Mouse (Mus musculus): Measurements from ENCODE around the gene Scpep1.

Gene Scpep1

DNA sequence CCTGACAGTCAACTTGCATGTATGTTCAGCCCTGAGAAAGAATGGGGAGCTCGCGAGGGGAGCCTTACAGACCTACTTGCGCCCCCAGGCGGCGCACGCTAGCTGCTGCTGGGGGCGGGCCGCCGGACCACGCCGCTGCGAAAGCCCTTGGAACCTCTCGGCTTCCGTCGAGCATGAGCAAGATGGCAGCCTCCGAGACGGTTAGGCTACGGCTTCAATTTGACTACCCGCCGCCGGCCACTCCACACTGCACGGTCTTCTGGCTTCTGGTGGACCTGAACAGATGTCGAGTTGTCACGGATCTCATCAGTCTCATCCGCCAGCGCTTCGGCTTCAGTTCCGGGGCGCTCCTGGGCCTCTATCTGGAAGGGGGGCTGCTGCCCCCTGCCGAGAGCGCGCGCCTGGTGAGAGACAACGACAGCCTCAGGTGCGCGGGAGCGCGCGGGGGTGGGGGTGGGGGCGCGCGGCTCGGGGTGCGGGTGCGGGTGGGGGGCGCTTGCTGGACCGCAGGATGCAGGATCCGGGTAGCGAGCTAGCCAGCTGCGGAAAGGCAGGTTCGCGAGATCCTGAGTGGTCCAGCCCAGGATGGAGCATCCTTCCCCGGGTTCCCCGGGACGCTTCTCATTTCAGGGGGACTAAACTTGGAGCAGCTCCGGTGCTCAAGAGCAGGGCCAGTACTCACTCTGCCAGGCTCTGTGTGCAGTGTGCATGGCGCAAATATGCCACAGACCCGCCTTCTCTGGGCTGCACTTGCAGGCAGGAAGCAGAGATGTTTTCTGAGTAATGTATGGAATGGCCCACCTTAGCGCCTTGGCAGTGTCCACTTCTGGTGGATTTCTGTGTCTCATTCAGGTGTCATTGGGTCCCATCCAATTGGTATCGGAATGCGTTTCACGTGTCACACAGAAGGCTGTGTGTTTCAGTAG lies 18.8 kb upstream of the Scpep1 start:
- in situ Hi-C loops (cut with MboI, MseI) = no loop called here

DNA sequence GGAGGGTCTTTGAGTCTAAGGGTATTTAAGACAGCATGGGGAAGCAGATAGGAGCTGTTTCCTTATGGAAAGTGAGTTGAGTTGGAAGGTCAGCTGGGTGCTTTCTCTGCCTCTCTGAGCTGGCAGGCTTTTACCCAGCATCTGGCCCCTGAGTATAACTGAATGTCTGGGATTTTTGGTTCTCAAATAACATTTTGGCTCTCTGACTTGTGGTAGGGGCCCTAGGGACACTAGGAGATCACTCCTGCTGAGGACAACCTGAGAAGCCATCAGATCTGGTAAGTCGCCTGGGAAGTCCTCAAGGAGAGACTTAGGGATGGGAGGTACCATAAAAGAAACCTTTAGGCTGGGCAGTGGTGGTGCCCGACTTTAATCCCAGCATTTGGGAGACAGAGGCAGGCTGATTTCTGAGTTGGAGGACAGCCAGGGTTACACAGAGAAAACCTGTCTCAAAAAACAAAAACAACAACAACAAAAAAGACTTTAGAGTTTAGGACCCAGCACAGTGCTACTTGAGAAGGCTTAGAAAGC lies 15.0 kb upstream of the Scpep1 start, which contains the start of gene Coil:
TSS of gene Coil (plus strand) at position 51 of the 531 bp plus-strand sequence.
- in situ Hi-C loops (cut with MboI, MseI) = no loop called here

DNA sequence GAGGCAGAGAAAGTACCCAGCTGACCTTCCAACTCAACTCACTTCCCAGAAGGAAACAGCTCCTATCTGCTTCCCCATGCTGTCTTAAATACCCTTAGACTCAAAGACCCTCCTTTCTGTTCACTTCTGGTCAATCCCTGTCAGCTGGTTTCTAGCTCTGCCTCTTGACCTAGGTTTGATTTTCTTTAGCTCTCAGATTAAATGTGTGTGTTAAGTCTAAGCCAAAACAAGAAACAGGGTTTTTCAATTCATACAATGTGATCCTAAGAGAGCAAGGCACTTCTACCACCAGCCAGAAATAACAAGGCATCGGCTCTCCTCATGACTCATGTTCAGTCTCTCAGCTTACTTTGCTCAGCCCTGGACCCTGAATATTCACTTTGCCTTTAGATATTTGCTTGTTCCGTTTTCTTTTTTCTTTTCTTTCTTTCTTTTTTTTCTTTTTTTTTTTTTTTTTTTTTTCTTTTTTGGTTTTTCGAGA lies 11.7 kb upstream of the Scpep1 start, which contains the start of gene Elobl:
TSS of gene Elobl (minus strand) at position 51 of the 481 bp plus-strand sequence.
- in situ Hi-C loops (cut with MboI, MseI) = loop anchor here (5.0 kb wide), 1 partner anchor 60 kb away; no protein-coding TSS in a partner anchor

DNA sequence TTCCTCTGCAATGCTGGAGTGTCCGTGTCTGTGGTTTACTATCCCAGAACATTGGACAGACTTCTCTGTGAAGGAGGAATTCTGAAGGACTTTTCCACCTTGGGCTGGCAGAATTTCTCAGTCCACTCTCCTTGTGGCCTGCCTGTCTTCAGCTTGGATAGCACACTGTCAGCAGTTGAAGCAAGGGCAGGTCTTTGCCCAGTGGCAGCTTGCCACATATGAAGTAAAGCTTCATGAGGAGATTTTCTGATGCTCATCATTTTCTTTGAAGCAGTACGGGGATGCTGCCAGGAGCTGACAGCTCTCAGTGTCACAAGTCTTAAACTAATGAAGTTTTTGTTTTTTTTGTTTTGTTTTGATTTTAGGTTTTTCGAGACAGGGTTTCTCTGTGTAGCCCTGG lies 3.6 kb upstream of the Scpep1 start:
- in situ Hi-C loops (cut with MboI, MseI) = no loop called here

DNA sequence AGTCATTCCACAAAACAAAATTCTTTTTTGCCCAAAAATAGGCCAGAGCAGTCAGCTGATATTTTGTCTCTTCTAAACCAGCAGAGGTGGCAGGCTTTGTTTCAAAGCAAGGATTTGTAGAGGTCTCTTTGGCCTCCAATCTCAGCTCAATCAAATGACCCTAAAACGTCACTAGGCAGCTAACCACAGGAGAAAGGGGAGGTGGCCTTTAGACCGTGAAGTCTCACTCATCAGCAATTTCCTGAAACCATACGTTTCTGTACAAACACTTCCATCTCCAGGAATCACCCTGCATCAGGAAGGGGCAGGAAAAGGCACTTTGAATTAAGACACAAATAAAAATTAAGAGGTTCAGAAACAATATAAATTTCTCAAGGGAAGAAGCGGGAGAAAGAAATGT lies 462 bp downstream of the Scpep1 start:
- in situ Hi-C loops (cut with MboI, MseI) = no loop called here

DNA sequence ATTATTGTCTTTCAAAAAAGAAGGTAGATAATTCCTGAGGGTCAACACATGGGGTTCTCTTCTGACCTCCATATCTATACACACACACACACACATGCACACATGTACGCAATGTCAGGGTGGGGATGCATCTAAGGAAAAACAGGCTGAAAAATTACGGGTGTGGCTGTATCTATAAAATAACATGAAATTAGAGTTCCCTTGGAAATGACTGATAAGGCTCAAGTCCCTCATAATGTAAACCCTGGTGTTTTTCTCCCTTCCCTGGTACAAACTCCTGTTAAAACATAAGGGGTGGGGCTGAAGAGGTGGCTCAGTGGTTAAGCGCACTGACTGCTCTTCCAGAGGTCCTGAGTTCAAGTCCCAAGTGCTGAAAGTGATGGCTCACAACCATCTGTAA lies 1.7 kb downstream of the Scpep1 start:
- in situ Hi-C loops (cut with MboI, MseI) = no loop called here

DNA sequence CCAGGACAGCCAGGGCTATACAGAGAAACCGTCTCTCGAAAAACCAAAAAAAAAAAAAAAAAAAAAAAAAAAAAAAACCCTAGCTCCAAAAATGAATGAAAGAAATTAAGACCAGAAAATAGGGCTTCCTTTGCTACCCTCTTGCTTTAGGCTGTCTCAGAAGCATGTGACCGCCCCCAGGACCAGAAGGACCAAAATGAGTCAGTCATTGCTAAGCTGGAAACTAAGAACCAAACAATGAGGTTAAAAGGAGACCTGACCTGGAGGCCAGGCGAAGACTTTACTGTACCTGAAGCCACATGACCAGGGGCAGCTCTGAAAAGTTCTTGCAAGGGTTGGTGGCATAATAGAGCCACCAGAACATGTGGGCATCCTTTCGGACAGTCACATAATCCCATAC lies 3.1 kb downstream of the Scpep1 start:
- in situ Hi-C loops (cut with MboI, MseI) = no loop called here

DNA sequence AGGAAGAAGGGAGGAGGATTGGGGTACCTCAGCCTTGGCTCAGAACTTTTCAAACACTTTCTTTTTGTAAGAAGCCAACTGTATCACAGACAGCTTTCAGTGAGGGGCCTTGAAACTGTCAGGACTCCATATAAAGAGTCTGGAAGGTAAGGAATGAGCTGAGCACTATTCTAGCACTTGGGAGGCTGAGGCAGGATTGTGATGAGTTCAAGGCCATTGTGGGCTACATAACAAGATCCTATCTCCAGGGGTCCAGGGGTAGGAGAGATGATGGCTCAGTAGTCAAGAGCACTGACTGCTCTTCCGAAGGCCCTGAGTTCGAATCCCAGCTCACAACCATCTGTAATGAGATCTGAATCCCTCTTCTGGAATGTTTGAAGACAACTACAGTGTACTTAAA lies 3.7 kb downstream of the Scpep1 start:
- in situ Hi-C loops (cut with MboI, MseI) = no loop called here

DNA sequence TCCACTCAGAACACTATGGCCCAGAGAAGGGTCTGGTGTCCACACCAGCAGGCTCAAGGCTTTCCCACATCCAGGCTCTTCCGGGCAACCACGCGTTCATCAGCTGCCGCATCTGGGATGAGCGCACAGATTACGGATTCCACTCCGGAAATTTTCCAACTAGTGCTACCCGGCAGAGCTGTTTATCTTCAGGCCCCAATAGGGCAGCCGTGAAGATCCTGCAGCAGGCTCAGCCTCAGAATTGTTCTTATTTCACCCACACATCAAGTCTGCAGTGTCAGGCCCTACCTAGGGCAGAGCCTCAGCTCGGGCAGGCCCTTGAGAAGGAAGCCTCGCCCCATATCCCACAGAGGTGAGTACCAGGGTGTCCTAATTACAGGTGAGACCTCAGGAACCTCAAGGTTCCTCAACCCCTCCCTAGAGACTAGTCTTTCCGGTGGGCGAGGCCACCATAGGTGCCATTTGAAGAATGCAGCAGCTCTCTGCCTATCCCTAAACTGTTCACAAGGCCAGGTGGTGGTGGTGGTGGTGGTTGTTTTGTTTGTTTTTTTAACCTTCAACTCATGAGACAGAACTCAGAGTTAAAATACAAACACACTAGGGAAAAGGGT lies 4.5 kb downstream of the Scpep1 start:
- in situ Hi-C loops (cut with MboI, MseI) = no loop called here

DNA sequence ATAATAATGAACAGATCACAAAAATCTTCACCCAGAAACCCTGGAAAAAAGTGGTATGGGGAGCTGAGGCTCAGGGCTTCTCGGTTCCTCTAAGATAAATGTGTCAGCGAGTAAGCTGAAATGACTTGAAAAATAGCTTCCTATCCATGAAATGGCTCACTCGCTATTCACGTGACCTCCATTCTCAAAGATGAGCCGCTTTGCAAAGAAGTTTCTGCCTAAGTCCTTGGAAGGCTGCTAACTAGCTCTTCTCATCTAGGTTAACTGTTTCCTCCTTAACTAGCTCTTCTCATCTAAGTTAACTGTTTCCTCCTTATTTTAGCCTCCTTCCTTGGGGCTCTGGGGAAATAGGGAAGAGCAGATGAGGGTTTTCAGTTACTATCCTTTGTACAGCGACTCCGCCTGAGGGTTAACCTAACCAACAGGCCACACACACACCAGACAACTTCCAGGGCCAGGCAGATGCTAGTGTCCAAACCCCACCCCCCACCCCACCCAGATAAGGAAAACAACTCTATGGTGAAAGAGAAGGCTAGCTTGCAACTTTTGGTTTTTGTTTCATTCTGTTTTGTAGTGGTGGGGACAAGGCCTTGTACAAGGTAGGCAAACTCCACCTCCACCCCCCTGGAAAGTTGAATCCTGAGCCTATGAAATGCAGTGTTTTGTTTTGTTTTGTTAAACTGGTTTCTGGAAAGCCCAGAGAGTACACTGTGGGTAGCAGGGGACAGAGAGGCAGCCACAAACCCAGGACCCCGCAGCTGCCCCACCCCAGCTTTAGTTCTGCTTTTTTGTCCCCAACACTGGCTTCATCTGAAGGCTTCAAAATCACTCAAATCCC lies 5.2 kb downstream of the Scpep1 start:
- in situ Hi-C loops (cut with MboI, MseI) = no loop called here

DNA sequence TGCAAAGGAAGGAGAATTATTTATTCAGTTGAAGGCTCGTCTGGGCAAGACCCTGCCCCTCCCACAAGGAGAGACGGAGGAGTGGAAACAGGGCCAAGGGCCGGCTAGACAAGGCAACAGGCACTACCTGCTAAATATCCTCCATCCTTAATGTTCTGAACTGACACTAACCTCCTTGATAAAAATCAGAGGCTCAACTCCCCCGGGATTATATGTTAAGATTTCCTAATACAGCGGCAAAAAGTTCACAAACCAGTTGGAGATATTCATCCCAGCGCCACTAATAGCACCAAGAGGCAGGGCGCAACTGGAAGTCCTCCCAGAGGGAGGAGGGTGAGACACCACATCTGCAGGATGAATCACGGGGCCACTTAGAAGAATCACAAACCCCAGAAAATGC lies 6.4 kb downstream of the Scpep1 start:
- in situ Hi-C loops (cut with MboI, MseI) = no loop called here

DNA sequence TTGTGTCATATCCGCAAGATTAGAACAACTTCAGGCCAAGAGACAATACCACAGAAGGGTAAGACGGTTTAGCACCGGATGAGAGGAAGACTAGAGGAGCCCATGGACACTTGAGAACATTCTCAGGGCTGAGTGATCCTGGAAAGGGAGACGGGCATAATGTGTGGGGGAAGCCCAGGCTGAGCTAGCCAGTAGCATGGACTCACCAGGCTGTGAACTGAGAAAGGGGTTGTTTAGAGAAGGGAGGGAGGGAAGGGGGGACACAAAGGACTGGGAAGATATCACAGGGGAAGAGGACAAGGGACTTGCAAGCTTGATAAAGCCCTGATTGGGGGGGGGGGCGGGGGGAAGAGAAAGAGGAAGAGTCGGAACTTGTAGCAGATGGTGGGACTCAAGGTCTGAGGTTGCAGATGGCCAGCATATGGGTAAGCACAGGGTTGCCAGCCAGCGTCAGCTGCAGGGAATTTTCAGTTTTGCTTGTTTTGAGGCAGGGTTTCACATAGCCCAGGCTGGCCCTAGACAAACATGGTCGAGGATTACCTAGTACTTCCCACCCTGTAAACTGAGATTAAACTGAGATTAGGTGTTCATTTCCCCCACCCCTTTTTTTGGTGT lies 9.2 kb downstream of the Scpep1 start:
- in situ Hi-C loops (cut with MboI, MseI) = no loop called here

DNA sequence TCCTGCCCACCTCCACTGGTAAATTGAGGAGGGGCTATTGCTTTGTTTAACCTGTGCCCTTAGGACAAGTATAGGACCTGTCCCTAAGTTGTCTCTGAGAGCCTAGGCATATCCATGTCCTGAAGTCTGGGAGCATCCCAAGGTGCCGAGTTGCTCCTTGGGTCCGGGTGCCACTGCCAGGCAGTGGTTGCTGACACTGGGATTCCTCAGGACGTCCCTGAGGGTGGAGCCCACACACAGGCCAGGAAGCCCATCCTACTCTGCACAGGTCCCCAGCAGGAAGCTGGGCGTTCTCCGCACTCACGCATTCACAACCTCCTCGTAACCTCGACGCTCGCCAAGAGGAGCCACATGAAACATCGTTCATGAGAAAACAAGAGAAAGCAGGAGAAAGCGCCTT lies 13.8 kb downstream of the Scpep1 start:
- in situ Hi-C loops (cut with MboI, MseI) = no loop called here

DNA sequence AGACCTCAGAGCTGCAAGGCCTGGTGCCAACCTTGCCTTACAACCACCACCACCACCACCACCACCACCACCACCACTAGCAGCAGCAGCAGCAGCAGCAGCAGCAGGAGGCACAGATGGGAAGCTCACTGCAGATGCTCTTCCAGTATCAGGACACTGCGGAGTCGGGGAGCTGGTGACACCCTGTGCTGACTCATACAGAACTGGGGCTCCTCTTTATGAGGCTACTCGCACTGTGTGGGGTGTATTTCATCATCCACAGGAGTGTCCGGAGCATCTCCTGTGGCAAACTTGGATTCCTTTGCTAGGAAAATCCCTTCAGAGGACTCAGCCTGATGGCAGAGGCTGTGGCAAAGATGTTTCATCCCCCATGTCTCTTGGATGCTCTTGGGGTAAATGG lies 15.6 kb downstream of the Scpep1 start:
- in situ Hi-C loops (cut with MboI, MseI) = no loop called here

DNA sequence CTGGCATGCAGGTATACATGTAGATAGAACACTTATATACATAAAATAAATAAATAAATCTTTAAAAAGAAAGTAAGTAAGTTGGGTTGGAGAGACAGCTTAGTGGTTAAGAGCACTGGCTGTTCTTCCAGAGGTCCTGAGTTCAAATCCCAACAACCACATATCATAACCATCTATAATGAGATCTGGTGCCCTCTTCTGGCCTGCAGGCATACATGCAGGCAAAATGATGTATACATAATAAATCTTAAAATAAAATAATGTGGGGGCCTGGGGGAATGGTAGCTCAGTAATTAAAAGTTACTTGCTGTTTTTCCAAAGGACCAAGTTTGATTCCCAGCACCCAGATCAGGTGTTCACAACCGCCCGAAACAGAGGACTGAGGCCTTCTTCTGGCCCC lies 16.5 kb downstream of the Scpep1 start:
- in situ Hi-C loops (cut with MboI, MseI) = no loop called here

DNA sequence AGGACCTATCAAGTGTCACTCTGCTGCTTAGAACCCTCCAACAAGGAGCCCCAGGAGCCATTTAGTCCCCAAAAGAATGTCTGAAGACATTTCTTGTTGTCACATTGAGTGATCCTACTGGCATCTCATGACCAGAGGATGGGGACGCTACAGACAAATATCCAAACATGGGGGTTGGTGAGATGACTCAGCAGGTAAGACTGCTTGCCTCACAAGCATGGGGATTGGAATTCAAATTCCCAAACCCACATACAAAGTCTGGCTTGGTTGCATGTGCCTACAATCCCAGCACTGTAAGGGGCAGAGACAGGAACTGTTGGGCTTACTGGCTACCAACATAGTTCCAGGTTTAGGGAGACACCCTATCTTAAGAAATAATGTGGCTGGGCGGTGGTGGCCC lies 17.4 kb downstream of the Scpep1 start:
- in situ Hi-C loops (cut with MboI, MseI) = no loop called here

DNA sequence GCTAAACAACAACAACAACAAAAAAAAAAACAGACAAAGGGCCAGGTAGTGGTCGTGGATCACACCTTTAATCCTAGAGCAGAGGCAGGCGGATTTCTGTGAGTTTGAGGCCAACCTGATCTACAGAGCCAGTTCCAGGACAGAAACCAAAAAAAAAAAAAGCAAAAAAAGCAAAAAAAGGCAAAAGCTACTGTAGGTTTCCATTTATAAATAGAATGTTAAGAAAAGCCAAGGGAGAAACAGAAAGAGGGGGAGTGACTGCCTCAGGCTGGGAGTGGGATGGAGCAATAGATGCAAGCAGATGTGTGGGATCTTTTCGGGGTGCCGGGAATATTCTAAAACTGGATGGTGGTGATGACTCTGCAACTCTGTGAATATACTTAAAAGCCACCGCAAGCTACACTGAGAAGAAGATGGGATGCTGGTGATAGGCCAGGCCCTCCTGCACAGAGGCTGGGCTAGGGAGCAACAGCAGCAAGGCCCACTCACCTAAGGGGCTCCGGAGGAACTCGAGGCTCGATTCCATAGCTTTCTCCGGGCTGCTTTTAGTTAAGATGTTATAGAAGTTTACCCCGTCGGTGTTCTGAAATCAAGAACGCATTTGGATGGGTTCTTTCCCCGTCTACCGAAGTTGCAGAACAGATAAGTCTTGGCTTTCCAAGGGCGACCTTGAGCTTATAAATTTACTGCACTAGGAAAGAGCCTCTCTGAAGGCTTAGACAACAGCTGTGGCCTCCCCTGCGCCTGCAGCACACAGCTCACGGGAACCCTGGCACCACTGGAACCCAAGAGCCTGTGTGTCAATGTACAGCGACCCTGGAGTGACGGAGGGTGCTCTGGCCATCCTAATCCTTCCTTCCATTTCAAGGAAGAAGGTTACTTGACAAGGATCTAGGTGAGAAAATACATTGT lies 20.9 kb downstream of the Scpep1 start:
- in situ Hi-C loops (cut with MboI, MseI) = no loop called here

DNA sequence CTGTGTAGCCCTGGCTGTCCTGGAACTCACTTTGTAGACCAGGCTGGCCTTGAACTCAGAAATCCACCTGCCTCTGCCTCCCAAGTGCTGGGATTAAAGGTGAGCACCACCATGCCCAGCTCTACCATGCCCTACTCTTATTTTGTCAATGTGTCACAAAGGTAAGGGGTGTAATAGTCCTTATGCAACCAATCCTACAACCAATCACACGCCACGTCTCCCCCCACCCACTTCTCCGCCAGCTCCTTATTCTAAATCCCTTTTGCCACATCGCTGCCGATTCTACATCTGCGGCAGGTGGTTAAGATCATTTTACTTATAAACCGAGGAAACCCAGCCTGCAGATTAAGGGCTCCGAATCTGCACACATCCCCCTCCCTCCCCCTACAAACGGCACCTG lies 22.2 kb downstream of the Scpep1 start:
- in situ Hi-C loops (cut with MboI, MseI) = no loop called here

DNA sequence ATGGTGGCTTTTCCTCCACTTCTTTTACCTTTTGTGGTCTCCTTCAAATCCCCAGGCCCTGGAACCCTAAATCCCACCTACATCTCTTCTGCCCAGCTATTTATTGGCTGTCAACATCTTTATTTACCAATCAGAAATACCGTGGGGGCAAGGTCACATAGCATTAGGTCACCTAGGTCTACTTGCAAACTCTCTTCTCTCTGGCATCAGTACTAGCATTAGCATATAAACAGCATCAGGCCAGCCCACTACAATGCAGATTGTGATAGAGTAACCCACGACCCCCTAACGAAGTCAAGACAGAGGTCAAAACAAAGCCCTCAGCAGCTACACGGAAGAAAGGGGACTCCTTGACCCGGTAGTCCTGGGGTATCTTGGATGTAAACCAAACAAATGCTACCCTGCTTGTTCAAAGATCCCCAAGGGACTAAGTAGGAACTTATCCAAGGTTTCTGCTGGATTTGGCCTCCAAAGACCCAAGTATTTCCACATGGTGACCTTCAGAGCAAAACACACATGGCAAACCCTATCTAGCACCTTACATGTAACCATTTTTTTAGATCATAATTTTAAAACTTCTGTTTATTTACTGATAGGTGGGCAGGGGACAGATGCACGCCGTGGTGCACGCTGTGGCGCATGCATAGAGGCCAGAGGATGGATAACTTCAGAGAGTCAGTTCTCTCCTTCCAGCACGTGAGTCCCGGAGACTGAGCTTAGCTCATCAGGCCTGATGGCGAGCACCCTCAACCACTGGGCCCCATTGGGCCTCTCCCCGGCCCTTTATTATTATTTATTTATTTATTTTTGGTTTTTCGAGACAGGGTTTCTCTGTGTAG lies 23.4 kb downstream of the Scpep1 start:
- in situ Hi-C loops (cut with MboI, MseI) = no loop called here

All from T-helper 1 cell (primary cell).